Mouse (Mus musculus) CH12.LX (cell line): ENCODE results near the gene Ror2. TPM values are rescaled to one million over a fixed set of nuclear protein-coding genes. Genes with fewer than 3 reads are reported as not detected.

Experiments
- DNase-seq: peaks from one replicate; pipeline ENCODE4 v3.0.0-alpha.2; 2013; ENCODE audit errors: extremely low read depth
- H3K27ac ChIP-seq: 2 replicates; pipeline ENCODE4 v1.5.1; 2012; ENCODE audit warnings: low read depth, mild to moderate bottlenecking, control low read depth, moderate library complexity; ENCODE audit not compliant: insufficient read depth
- H3K27me3 ChIP-seq: replicated peaks from 2 replicates; pipeline ENCODE3; 2012; ENCODE audit warnings: inconsistent platforms
- H3K36me3 ChIP-seq, 2 experiments: replicated peaks in 1 of 2; 2 replicates each; pipeline versions ENCODE3 to v1.6.1; 2012; ENCODE audit warnings: inconsistent platforms in 1 of 2, low read length in 1 of 2, mild to moderate bottlenecking in 1 of 2, mixed read lengths in 1 of 2, moderate library complexity in 1 of 2; ENCODE audit not compliant: control insufficient read depth in 1 of 2, insufficient read depth in 1 of 2
- H3K4me1 ChIP-seq, 2 experiments: 2 replicates each; pipeline ENCODE4 v1.6.1; 2012; ENCODE audit warnings: inconsistent platforms in 1 of 2, moderate library complexity in 1 of 2; ENCODE audit not compliant: insufficient read depth in 2 of 2, control insufficient read depth in 1 of 2
- H3K4me2 ChIP-seq: 2 replicates; pipeline ENCODE4 v1.6.1; 2012; ENCODE audit warnings: low read depth, mild to moderate bottlenecking, control low read depth; ENCODE audit not compliant: poor library complexity, insufficient read depth, severe bottlenecking
- H3K4me3 ChIP-seq, 3 experiments: fragments of 150-350 bp in 1 of 3; sonication (generic) in 1 of 3; replicated peaks in 1 of 3; 2 replicates each; pipeline versions ENCODE3 to v1.5.1; 2011 to 2012; ENCODE audit warnings: low read depth in 2 of 3, low read length in 2 of 3, mild to moderate bottlenecking in 2 of 3, moderate library complexity in 2 of 3, control low read depth in 1 of 3, improper control_type of control experiment in 1 of 3, inconsistent platforms in 1 of 3, mixed read lengths in 1 of 3; ENCODE audit not compliant: poor library complexity in 1 of 3
- H3K79me2 ChIP-seq: replicated peaks from 2 replicates; pipeline ENCODE4 v1.6.1; 2012; ENCODE audit warnings: mild to moderate bottlenecking, moderate library complexity; ENCODE audit not compliant: control insufficient read depth, poor library complexity, insufficient read depth, severe bottlenecking; ENCODE audit errors: extremely low read depth
- H3K9ac ChIP-seq: 2 replicates; pipeline ENCODE4 v1.6.1; 2012; ENCODE audit warnings: low read depth, mild to moderate bottlenecking, control low read depth, moderate library complexity; ENCODE audit not compliant: insufficient read depth
- H3K9me3 ChIP-seq: replicated peaks from 2 replicates; pipeline ENCODE3; 2012; ENCODE audit warnings: low read length, inconsistent platforms, mixed read lengths
- BHLHE40 ChIP-seq: IDR thresholded peaks from 2 replicates; pipeline ENCODE4 v1.6.1; 2011; ENCODE audit warnings: mild to moderate bottlenecking, low read depth, low read length, improper control_type of control experiment
- CHD2 ChIP-seq: IDR thresholded peaks from 2 replicates; pipeline ENCODE4 v1.6.1; 2011; ENCODE audit warnings: low read length, improper control_type of control experiment
- CTCF ChIP-seq, 2 experiments: IDR thresholded peaks in 1 of 2; conservative IDR thresholded peaks in 1 of 2; 2 replicates each; pipeline ENCODE4 v1.5.1; 2011 to 2012; ENCODE audit warnings: low read depth in 2 of 2, low read length in 2 of 2, improper control_type of control experiment in 1 of 2, inconsistent platforms in 1 of 2, mild to moderate bottlenecking in 1 of 2, moderate library complexity in 1 of 2
- E2F4 ChIP-seq: IDR thresholded peaks from 2 replicates; pipeline ENCODE4 v1.6.1; 2011; ENCODE audit warnings: low read depth, low read length, improper control_type of control experiment; ENCODE audit not compliant: insufficient replicate concordance
- ELF1 ChIP-seq: IDR thresholded peaks from 2 replicates; pipeline ENCODE4 v1.6.1; 2014; ENCODE audit warnings: low read depth, mild to moderate bottlenecking, inconsistent platforms, low read length, improper control_type of control experiment
- EP300 ChIP-seq: IDR thresholded peaks from 2 replicates; pipeline ENCODE4 v1.6.1; 2011; ENCODE audit warnings: low read length, improper control_type of control experiment
- IRF4 ChIP-seq: IDR thresholded peaks from 2 replicates; pipeline ENCODE4 v1.6.1; 2014; ENCODE audit warnings: low read depth, mild to moderate bottlenecking, inconsistent platforms, low read length, improper control_type of control experiment
- KAT2A ChIP-seq: IDR thresholded peaks from 2 replicates; pipeline ENCODE4 v1.6.1; 2012; ENCODE audit warnings: low read length, improper control_type of control experiment, inconsistent platforms; ENCODE audit not compliant: insufficient replicate concordance
- MAZ ChIP-seq: IDR thresholded peaks from 2 replicates; pipeline ENCODE4 v1.6.1; 2012; ENCODE audit warnings: low read depth, mild to moderate bottlenecking, inconsistent platforms, low read length, improper control_type of control experiment, moderate library complexity
- MEF2A ChIP-seq: IDR thresholded peaks from 2 replicates; pipeline ENCODE4 v1.6.1; 2014; ENCODE audit warnings: low read depth, mild to moderate bottlenecking, inconsistent platforms, low read length, improper control_type of control experiment, borderline replicate concordance
- MYC ChIP-seq: IDR thresholded peaks from 2 replicates; pipeline ENCODE4 v1.6.1; 2011; ENCODE audit warnings: low read depth, mild to moderate bottlenecking, improper control_type of control experiment, low read length
- NELFE ChIP-seq: IDR thresholded peaks from 2 replicates; pipeline ENCODE4 v1.6.1; 2011; ENCODE audit warnings: low read depth, low read length, improper control_type of control experiment
- POLR2A ChIP-seq: IDR thresholded peaks from 2 replicates; pipeline ENCODE4 v1.6.1; 2011; ENCODE audit warnings: low read depth, mild to moderate bottlenecking, improper control_type of control experiment, low read length
- POLR2AphosphoS2 ChIP-seq: IDR thresholded peaks from 2 replicates; pipeline ENCODE4 v1.6.1; 2011; ENCODE audit warnings: low read depth, low read length, improper control_type of control experiment
- SMC3 ChIP-seq: IDR thresholded peaks from 2 replicates; pipeline ENCODE4 v1.6.1; 2011; ENCODE audit warnings: low read depth, low read length, improper control_type of control experiment
- USF2 ChIP-seq: conservative IDR thresholded peaks from 2 replicates; pipeline ENCODE4 v1.6.1; 2011; ENCODE audit warnings: low read depth, low read length, improper control_type of control experiment
- ZC3H11A ChIP-seq: IDR thresholded peaks from 2 replicates; pipeline ENCODE4 v1.6.1; 2012; ENCODE audit warnings: low read depth, mild to moderate bottlenecking, inconsistent platforms, low read length, improper control_type of control experiment
- ZMIZ1 ChIP-seq: IDR thresholded peaks from 2 replicates; pipeline ENCODE4 v1.6.1; 2012; ENCODE audit warnings: low read depth, mild to moderate bottlenecking, inconsistent platforms, low read length, improper control_type of control experiment
- ZNF384 ChIP-seq: IDR thresholded peaks from 2 replicates; pipeline ENCODE4 v1.6.1; 2012; ENCODE audit warnings: low read depth, low read length, improper control_type of control experiment, inconsistent platforms
- dilution Hi-C: fragments of 300-500 bp; cut with MboI; formaldehyde crosslinking; loops from 2 replicates; pipeline ENCODE4 v1.14.3; 2020; ENCODE audit warnings: low sequenced_read_pairs; ENCODE audit not compliant: extremely low pct_unique_long_range_greater_than_20kb, extremely low pct_ligation_motif_present
- in situ Hi-C: fragments of 300-500 bp; cut with MboI; formaldehyde crosslinking; loops from 3 replicates; pipeline ENCODE4 v1.14.3; 2019; ENCODE audit warnings: low sequenced_read_pairs, low pct_ligation_motif_present, low pct_unique_long_range_greater_than_20kb, mixed read lengths
- polyA plus RNA-seq: library from polyadenylated mRNA; unstranded; fragments of >175 nt; gene quantifications from 2 replicates; pipeline ENCODE4 v1.2.1, GENCODE M21; 2012; ENCODE audit warnings: low read depth; ENCODE audit not compliant: insufficient read length
- total RNA-seq, 2 experiments: library from RNA; depleted of rRNA; stranded (reverse); fragments of 300-350 nt in 1 of 2; fragments of >200 nt in 1 of 2; gene quantifications; 2 replicates each; pipeline ENCODE4 v1.2.3; 2012 to 2014

Ror2 gene
- total and polyA plus RNA-seq, 3 experiments: 0.13 to 0.63 (median 0.16) TPM

DNA sequence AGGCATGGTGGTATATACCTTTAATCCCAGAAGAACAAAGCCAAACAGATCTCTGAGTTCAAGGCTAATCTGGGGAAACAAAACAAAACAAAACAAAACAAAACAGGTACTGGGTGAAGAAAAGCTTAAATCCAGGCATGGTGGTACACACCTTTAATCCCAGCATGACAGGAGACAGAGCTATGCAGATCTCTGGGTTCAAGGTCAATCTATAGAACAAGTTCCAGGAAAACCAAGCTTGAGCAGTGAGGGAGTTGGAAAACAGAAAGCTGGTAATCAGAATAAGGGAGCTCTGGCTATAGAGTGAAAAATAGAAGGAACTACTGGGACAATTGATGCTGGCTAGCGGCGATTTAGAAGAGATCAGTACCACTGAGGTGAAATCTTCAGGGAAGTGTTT is 145.6 kb downstream of the Ror2 start:
- TF ChIP-seq USF2 (no peak), ZMIZ1 (no peak), ELF1 (no peak), CHD2 (no peak), ZNF384 (no peak), NELFE (no peak), MYC (no peak), BHLHE40 (no peak), SMC3 (no peak), POLR2AphosphoS2 (no peak), MAZ (no peak), MEF2A (no peak), IRF4 (no peak)
- TF ChIP-seq, all 38 proteins: peak for 0
- H3K27ac ChIP-seq: no peak overlapping the region
- no peak overlapping the region for H3K9ac ChIP-seq
- dilution Hi-C loops (no loop called here), in situ Hi-C loops (loop anchor here (5.0 kb wide), 1 partner anchor 57 kb away; no protein-coding TSS in a partner anchor)
- DNase-seq: no peak
- H3K27me3 ChIP-seq: peaks cover 6% of the 10 kb centered on the region
- no peaks in the 10 kb centered on the region for H3K79me2 ChIP-seq
- H3K9me3 ChIP-seq: peaks cover 12% of the 10 kb centered on the region
- H3K4me1 ChIP-seq: no peaks in the 10 kb centered on the region
- H3K36me3 ChIP-seq: no peaks in the 10 kb centered on the region
- H3K4me3 ChIP-seq: no peak overlapping the region
- no peak overlapping the region for H3K4me2 ChIP-seq

DNA sequence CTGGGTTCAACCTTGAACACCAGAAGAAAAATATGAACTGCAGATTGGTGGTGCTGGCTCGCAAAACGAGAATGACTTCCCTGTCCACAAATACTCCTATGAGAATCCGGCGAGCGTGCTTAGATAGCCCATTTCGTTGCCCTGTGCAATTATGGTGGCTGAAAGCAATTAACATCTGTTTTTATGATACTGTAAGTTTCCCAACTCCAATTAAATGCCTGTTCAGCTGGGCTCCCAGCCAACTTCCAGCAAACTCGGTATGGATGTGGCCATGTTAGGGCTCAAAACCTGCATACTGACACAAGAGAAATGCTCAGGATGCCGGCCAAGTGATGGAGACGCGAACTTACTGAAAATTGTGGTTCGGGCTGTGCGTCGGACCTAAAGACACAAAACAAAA is 155.4 kb downstream of the Ror2 start:
- DNase-seq: no peak
- H3K4me2 ChIP-seq: no peak overlapping the region
- no peaks in the 10 kb centered on the region for H3K4me1 ChIP-seq
- H3K27ac ChIP-seq: no peak overlapping the region
- no peak overlapping the region for H3K9ac ChIP-seq
- no peaks in the 10 kb centered on the region for H3K79me2 ChIP-seq
- no peak overlapping the region for H3K4me3 ChIP-seq
- in situ Hi-C loops (no loop called here), dilution Hi-C loops (no loop called here)
- TF ChIP-seq KAT2A: no peak
- TF ChIP-seq ZC3H11A: no peak
- TF ChIP-seq POLR2A: no peak
- TF ChIP-seq E2F4: no peak
- no peak for TF ChIP-seq ELF1
- no peak for TF ChIP-seq EP300
- no peak for TF ChIP-seq CTCF (conservative IDR thresholded peaks at IDR 0.05 in 1 of 2, IDR thresholded peaks at IDR 0.05 in 1 of 2; ENCODE audit: low read depth in 2 of 2, low read length in 2 of 2)
- TF ChIP-seq SMC3: no peak
- TF ChIP-seq IRF4: no peak
- H3K27me3 ChIP-seq: peaks cover 7% of the 10 kb centered on the region
- H3K36me3 ChIP-seq: no peaks in the 10 kb centered on the region
- H3K9me3 ChIP-seq: no peaks in the 10 kb centered on the region
